Mouse (Mus musculus): ENCODE results near the gene Itgb4.

GRCm38 (mm10) chr11:115929818-115930217, 44.7 kb upstream of the Itgb4 start:
- TF ChIP-seq CTCF (IDR thresholded peaks at IDR 0.05; ENCODE audit: extremely low read depth, insufficient read length, insufficient replicate concordance, low read depth, low read length): no peak
- TF ChIP-seq POLR2A (IDR thresholded peaks at IDR 0.05; ENCODE audit: low read depth, low read length): no peak
